Mouse (Mus musculus): ENCODE measurements around the gene Rad51ap2.

Gene Rad51ap2

GRCm38 (mm10) chr12:11455549-11456194 lies at the start of gene Rad51ap2:
Rad51ap2 (plus strand) TSS chr12:11456079.
- DNase-seq (ENCODE audit: low spot score) = peak; percentile 95

GRCm38 (mm10) chr12:11407679-11408078 lies 48.2 kb upstream of the Rad51ap2 start:
- no peak for DNase-seq (ENCODE audit: low spot score)

- DNase-seq (ENCODE audit: low spot score) = no peak
Measured at GRCm38 (mm10) chr12:11418112-11418511, 37.8 kb upstream of the Rad51ap2 start.

- no peak for DNase-seq (ENCODE audit: low spot score)
Measured at GRCm38 (mm10) chr12:11427396-11427795, 28.5 kb upstream of the Rad51ap2 start.

GRCm38 (mm10) chr12:11433126-11433525 lies 22.8 kb upstream of the Rad51ap2 start:
- DNase-seq (ENCODE audit: low spot score) = no peak

GRCm38 (mm10) chr12:11433716-11434115 lies 22.2 kb upstream of the Rad51ap2 start:
- DNase-seq (ENCODE audit: low spot score) = no peak

- DNase-seq (ENCODE audit: low spot score) = no peak
Measured at GRCm38 (mm10) chr12:11434446-11434845, 21.4 kb upstream of the Rad51ap2 start.

- no peak for DNase-seq (ENCODE audit: low spot score)
Measured at GRCm38 (mm10) chr12:11435246-11436022, 20.4 kb upstream of the Rad51ap2 start.

- no peak for DNase-seq (ENCODE audit: low spot score)
Measured at GRCm38 (mm10) chr12:11436023-11436350, 19.9 kb upstream of the Rad51ap2 start.

GRCm38 (mm10) chr12:11436497-11437265 lies 19.2 kb upstream of the Rad51ap2 start, which contains the start of gene Vsnl1:
Vsnl1 (minus strand) TSS chr12:11436613.
- peak; percentile 72 for DNase-seq (ENCODE audit: low spot score)

GRCm38 (mm10) chr12:11437266-11437906 lies 18.5 kb upstream of the Rad51ap2 start:
- peak; percentile 54 for DNase-seq (ENCODE audit: low spot score)

GRCm38 (mm10) chr12:11437907-11438447 lies 17.9 kb upstream of the Rad51ap2 start:
- no peak for DNase-seq (ENCODE audit: low spot score)

GRCm38 (mm10) chr12:11454146-11454545 lies 1.7 kb upstream of the Rad51ap2 start:
- no peak for DNase-seq (ENCODE audit: low spot score)

GRCm38 (mm10) chr12:11456213-11456612 lies 334 bp downstream of the Rad51ap2 start:
- DNase-seq (ENCODE audit: low spot score) = no peak

GRCm38 (mm10) chr12:11456632-11457031 lies 753 bp downstream of the Rad51ap2 start:
- DNase-seq (ENCODE audit: low spot score) = no peak
